Mouse (Mus musculus): ENCODE results near the gene Zfp593. TPM values are rescaled to one million over a fixed set of nuclear protein-coding genes. Genes with fewer than 3 reads are reported as not detected.

The Zfp593 gene
- total RNA-seq, 2 experiments from 2014 or later = 4.5 to 4.7 TPM

GRCm38 (mm10) chr4:134258354-134258753, 13.0 kb upstream of the Zfp593 start:
- no peak for DNase-seq
- intact Hi-C loops (cut with DNase I) = no loop called here

- intact Hi-C loops (cut with DNase I) = no loop called here
- no peak for DNase-seq
These were observed 12.0 kb upstream of the Zfp593 start for GRCm38 (mm10) chr4:134257198-134258009.

GRCm38 (mm10) chr4:134256407-134257197, 11.2 kb upstream of the Zfp593 start:
- no peak for DNase-seq
- intact Hi-C loops (cut with DNase I) = no loop called here

GRCm38 (mm10) chr4:134255854-134256253, 10.5 kb upstream of the Zfp593 start:
- DNase-seq = no peak
- intact Hi-C loops (cut with DNase I) = no loop called here

GRCm38 (mm10) chr4:134254835-134255234, 9.4 kb upstream of the Zfp593 start:
- intact Hi-C loops (cut with DNase I) = loop anchor here (5.0 kb wide), 1 partner anchor 222 kb away; no protein-coding TSS in a partner anchor

GRCm38 (mm10) chr4:134253722-134254324, 8.4 kb upstream of the Zfp593 start, which contains the start of gene Grrp1:
Grrp1 (minus strand) TSS chr4:134254106.
- no peak for DNase-seq
- intact Hi-C loops (cut with DNase I) = loop anchor here (5.0 kb wide), 1 partner anchor 223 kb away; no protein-coding TSS in a partner anchor

More at GRCm38 (mm10) chr4:134254835-134255234, 9.4 kb upstream of the Zfp593 start:
- no peak for DNase-seq

- intact Hi-C loops (cut with DNase I) = loop anchor here (5.0 kb wide), 1 partner anchor 224 kb away; no protein-coding TSS in a partner anchor
- DNase-seq = no peak
These were observed 7.7 kb upstream of the Zfp593 start for GRCm38 (mm10) chr4:134252911-134253721.

GRCm38 (mm10) chr4:134252131-134252910, 6.9 kb upstream of the Zfp593 start:
- intact Hi-C loops (cut with DNase I) = loop anchor here (5.0 kb wide), 1 partner anchor 225 kb away; no protein-coding TSS in a partner anchor

GRCm38 (mm10) chr4:134251241-134252130, 6.1 kb upstream of the Zfp593 start:
- no peak for DNase-seq
- intact Hi-C loops (cut with DNase I) = loop anchor here (2.0 to 5.0 kb wide), 2 partner anchors 39 to 226 kb away; no protein-coding TSS in a partner anchor

More at GRCm38 (mm10) chr4:134252131-134252910, 6.9 kb upstream of the Zfp593 start:
- no peak for DNase-seq

- intact Hi-C loops (cut with DNase I) = loop anchor here (2.0 to 5.0 kb wide), 2 partner anchors 40 to 226 kb away; no protein-coding TSS in a partner anchor
- no peak for DNase-seq
These were observed 5.5 kb upstream of the Zfp593 start for GRCm38 (mm10) chr4:134250930-134251240.

GRCm38 (mm10) chr4:134250116-134250929, 4.9 kb upstream of the Zfp593 start:
- DNase-seq = no peak
- intact Hi-C loops (cut with DNase I) = loop anchor here (2.0 to 5.0 kb wide), 2 partner anchors 40 to 227 kb away; no protein-coding TSS in a partner anchor

GRCm38 (mm10) chr4:134249651-134250050, 4.3 kb upstream of the Zfp593 start:
- DNase-seq = peak; percentile 66 to 67
- intact Hi-C loops (cut with DNase I) = loop anchor here (2.0 to 5.0 kb wide), 4 partner anchors 41 to 228 kb away; partner anchors contain the start of gene Cep85

GRCm38 (mm10) chr4:134246719-134247258, 1.4 kb upstream of the Zfp593 start, which contains the start of gene Gm30191:
Gm30191 (plus strand) TSS chr4:134246935.
- no peak for DNase-seq
- intact Hi-C loops (cut with DNase I) = loop anchor here (5.0 kb wide), 2 partner anchors 59 to 126 kb away; partner anchors contain the start of gene Cep85

GRCm38 (mm10) chr4:134246256-134246655, 864 bp upstream of the Zfp593 start:
- DNase-seq = no peak
- intact Hi-C loops (cut with DNase I) = loop anchor here (5.0 kb wide), 2 partner anchors 59 to 126 kb away; partner anchors contain the start of gene Cep85

GRCm38 (mm10) chr4:134243516-134244250, 1.7 kb downstream of the Zfp593 start, which contains the start of gene E130218I03Rik:
E130218I03Rik (plus strand) TSS chr4:134243662.
- DNase-seq = peak in 1 of 2 experiments; percentile 4
- intact Hi-C loops (cut with DNase I) = no loop called here

- intact Hi-C loops (cut with DNase I) = no loop called here
- DNase-seq = no peak
These were observed 6.7 kb downstream of the Zfp593 start for GRCm38 (mm10) chr4:134238686-134239085.

Measured in gastrocnemius, postnatal 36 days (tissue).